Comparison of ENCODE assay signal across 8 mouse cellular contexts in genomic region chr9:48466804-48467203, GRCm38 (mm10). TPM values are rescaled to one million over a fixed set of nuclear protein-coding genes. Genes with fewer than 3 reads are reported as not detected.
A peak's percentile ranks its signal among the peaks of the same experiment; 100 is the strongest.
DNase-seq lines count a peak whose midpoint lies in the region; ATAC-seq and TF ChIP-seq lines count a peak whose summit lies in the region.
"Had no signal": no experiment of that assay in that cellular context is flagged by ENCODE, and none has a peak within 500 bp of the region (broad histone marks: within the 10 kb centered on the region; RNA-seq: fewer than 3 reads in every experiment).

No protein-coding gene starts in this region.

- no peaks in the 10 kb centered on the region for H3K27me3 ChIP-seq in midbrain, embryonic 11.5 days (ENCODE audit: control insufficient read depth, insufficient read depth, low read length)
- no peaks in the 10 kb centered on the region for H3K27me3 ChIP-seq in midbrain, embryonic 16.5 days (ENCODE audit: control insufficient read depth, insufficient read depth, low read depth, low read length)
- no peaks in the 10 kb centered on the region for H3K27me3 ChIP-seq in lung, embryonic 14.5 days (ENCODE audit: insufficient read depth, low read length)
- H3K27me3 ChIP-seq: midbrain, embryonic 12.5 days had no signal

- no peaks in the 10 kb centered on the region for H3K36me3 ChIP-seq in midbrain, embryonic 11.5 days (ENCODE audit: control insufficient read depth, insufficient read depth, low read length)
- H3K36me3 ChIP-seq in midbrain, embryonic 16.5 days (ENCODE audit: control insufficient read depth, insufficient read depth, low read length), result peaks cover 10% of the 10 kb centered on the region; the same call in 1 of the 2 replicates
- peaks cover 29% of the 10 kb centered on the region for H3K36me3 ChIP-seq in lung, embryonic 14.5 days (ENCODE audit: insufficient read depth)
- H3K36me3 ChIP-seq: midbrain, embryonic 12.5 days had no signal

- TF ChIP-seq CTCF in lung, embryonic 14.5 days (IDR thresholded peaks at IDR 0.05; ENCODE audit: low read depth), result peak; percentile 87

- no peak overlapping the region for H3K4me3 ChIP-seq in midbrain, embryonic 11.5 days (ENCODE audit: low read depth, low read length)
- H3K4me3 ChIP-seq in midbrain, embryonic 16.5 days (ENCODE audit: low read depth, low read length), result no peak overlapping the region
- no peak overlapping the region for H3K4me3 ChIP-seq in lung, embryonic 14.5 days (ENCODE audit: low read depth, low read length)
- H3K4me3 ChIP-seq: midbrain, embryonic 12.5 days had no signal

- no peak overlapping the region for H3K4me2 ChIP-seq in midbrain, embryonic 11.5 days
- no peak overlapping the region for H3K4me2 ChIP-seq in midbrain, embryonic 16.5 days (ENCODE audit: low read length)
- H3K4me2 ChIP-seq in lung, embryonic 14.5 days, result no peak overlapping the region
- H3K4me2 ChIP-seq: midbrain, embryonic 12.5 days had no signal

- WGBS in midbrain, embryonic 11.5 days, result 69% methylated on average over 3 of the region's 3 CpGs
- WGBS in midbrain, embryonic 16.5 days, result 56% methylated on average over 3 of the region's 3 CpGs
- 61% methylated on average over 3 of the region's 3 CpGs for WGBS in lung, embryonic 14.5 days

- H3K9ac ChIP-seq in midbrain, embryonic 11.5 days (ENCODE audit: low read length), result no peak overlapping the region
- no peak overlapping the region for H3K9ac ChIP-seq in midbrain, embryonic 16.5 days (ENCODE audit: low read depth, low read length)
- no peak overlapping the region for H3K9ac ChIP-seq in lung, embryonic 14.5 days
- H3K9ac ChIP-seq: midbrain, embryonic 12.5 days had no signal

- H3K9me3 ChIP-seq in midbrain, embryonic 11.5 days (ENCODE audit: control insufficient read depth, low read length), result no peaks in the 10 kb centered on the region
- H3K9me3 ChIP-seq in midbrain, embryonic 16.5 days (replicated peaks; ENCODE audit: control insufficient read depth, low read length, poor library complexity, severe bottlenecking), result no peaks in the 10 kb centered on the region
- H3K9me3 ChIP-seq in lung, embryonic 14.5 days (ENCODE audit: low read depth, low read length), result no peaks in the 10 kb centered on the region

- H3K4me1 ChIP-seq in midbrain, embryonic 11.5 days (ENCODE audit: control insufficient read depth, insufficient read depth, low read length), result no peaks in the 10 kb centered on the region
- H3K4me1 ChIP-seq in midbrain, embryonic 16.5 days (ENCODE audit: control insufficient read depth, insufficient read depth, low read length), result no peaks in the 10 kb centered on the region
- no peaks in the 10 kb centered on the region for H3K4me1 ChIP-seq in lung, embryonic 14.5 days (ENCODE audit: insufficient read depth)
- H3K4me1 ChIP-seq: midbrain, embryonic 12.5 days had no signal

- DNase-seq in midbrain, embryonic 11.5 days (ENCODE audit: low spot score, missing footprints), result peak; percentile 89
- DNase-seq in T-cell, adult 2 months (ENCODE audit: low spot score), result peak; percentile 62
- DNase-seq in cerebellum, postnatal 14 days, result peak; percentile 70 to 81
- DNase-seq in induced T-regulatory cell, adult 2 months (ENCODE audit: low read depth), result peak; percentile 87
- DNase-seq in lung, embryonic 14.5 days, result peak; percentile 79
- peak; percentile 60 for DNase-seq in spleen, adult 12 weeks (ENCODE audit: low spot score)

- no peak for ATAC-seq in midbrain, embryonic 11.5 days (ENCODE audit: low FRiP score)
- ATAC-seq in midbrain, embryonic 16.5 days, result no peak
- ATAC-seq in lung, embryonic 14.5 days (ENCODE audit: insufficient read depth), result no peak

- H3K27ac ChIP-seq in midbrain, embryonic 11.5 days (ENCODE audit: low read depth, low read length), result no peak overlapping the region
- H3K27ac ChIP-seq in midbrain, embryonic 16.5 days (ENCODE audit: low read length), result no peak overlapping the region
- H3K27ac ChIP-seq in lung, embryonic 14.5 days (ENCODE audit: low read depth), result no peak overlapping the region
- H3K27ac ChIP-seq: midbrain, embryonic 12.5 days had no signal

RNA-seq across cellular contexts. Expression of gene Rexo2, which starts 13.6 kb away (rescaled TPM):
- 72.0 and 79.6 TPM in 2 replicates for polyA plus RNA-seq in midbrain, embryonic 11.5 days (2014; fragmentation: Nextera tagmentation; extraction: Ambion mirVana)
- 119 and 120 TPM in 2 replicates for polyA plus RNA-seq in midbrain, embryonic 16.5 days (2015; fragmentation: Nextera tagmentation; extraction: Ambion mirVana)
- 87.1 and 87.8 TPM in 2 replicates for polyA plus RNA-seq in lung, embryonic 14.5 days (2014; fragmentation: Nextera tagmentation; extraction: Ambion mirVana)

RNA-seq across cellular contexts. Expression of gene Rbm7, which starts 28.3 kb away (rescaled TPM):
- polyA plus RNA-seq in midbrain, embryonic 11.5 days (2014; fragmentation: Nextera tagmentation; extraction: Ambion mirVana), result 123 and 126 TPM in 2 replicates
- 73.8 and 82.6 TPM in 2 replicates for polyA plus RNA-seq in midbrain, embryonic 16.5 days (2015; fragmentation: Nextera tagmentation; extraction: Ambion mirVana)
- 123 and 128 TPM in 2 replicates for polyA plus RNA-seq in lung, embryonic 14.5 days (2014; fragmentation: Nextera tagmentation; extraction: Ambion mirVana)

RNA-seq across cellular contexts. Expression of gene Gm5617, which starts 28.4 kb away (rescaled TPM):
- 40.1 and 40.6 TPM in 2 replicates for polyA plus RNA-seq in midbrain, embryonic 11.5 days (2014; fragmentation: Nextera tagmentation; extraction: Ambion mirVana)
- polyA plus RNA-seq in midbrain, embryonic 16.5 days (2015; fragmentation: Nextera tagmentation; extraction: Ambion mirVana), result 21.0 and 21.5 TPM in 2 replicates
- 21.8 and 22.9 TPM in 2 replicates for polyA plus RNA-seq in lung, embryonic 14.5 days (2014; fragmentation: Nextera tagmentation; extraction: Ambion mirVana)
